Mouse (Mus musculus) kidney, postnatal 0 days (tissue): Measurements from ENCODE around the gene Calcr. TPM values are rescaled to one million over a fixed set of nuclear protein-coding genes. Genes with fewer than 3 reads are reported as not detected.
"Not testable (repeated sequence)": the region's sequence is repeated elsewhere in the genome, so short reads cannot be mapped to it uniquely, and the experiment has no call there.

Experiments
- ATAC-seq: fragments of 200-750 bp; cut with Nextera tagmentation; replicated peaks from 2 replicates; pipeline ENCODE4 v1.8.0; 2017; ENCODE audit warnings: low read depth, moderate number of reproducible peaks, moderate TSS enrichment, moderate library complexity; ENCODE audit not compliant: low FRiP score
- DNase-seq: peaks from one replicate; pipeline ENCODE4 v3.0.0-alpha.2; 2016; ENCODE audit warnings: low spot score
- H3K27ac ChIP-seq: fragments of 300-500 bp; sonication (generic); 2 replicates; pipeline ENCODE4 v1.5.1; 2014; ENCODE audit warnings: mild to moderate bottlenecking
- H3K27me3 ChIP-seq: fragments of 300-500 bp; sonication (generic); 2 replicates; pipeline ENCODE4 v1.6.1; 2014; ENCODE audit warnings: low read length, mixed read lengths; ENCODE audit not compliant: insufficient read depth
- H3K36me3 ChIP-seq: fragments of 300-500 bp; sonication (generic); 2 replicates; pipeline ENCODE4 v1.6.1; 2014; ENCODE audit warnings: low read length, mixed read lengths; ENCODE audit not compliant: insufficient read depth
- H3K4me1 ChIP-seq: fragments of 300-500 bp; sonication (generic); replicated peaks from 2 replicates; pipeline ENCODE4 v1.6.1; 2014; ENCODE audit warnings: antibody characterized with exemption, low read length, mixed read lengths; ENCODE audit not compliant: insufficient read depth
- H3K4me2 ChIP-seq: fragments of 300-500 bp; sonication (generic); 2 replicates; pipeline ENCODE4 v1.6.1; 2014; ENCODE audit warnings: mild to moderate bottlenecking, low read length, moderate library complexity, mixed read lengths
- H3K4me3 ChIP-seq: fragments of 300-500 bp; sonication (generic); replicated peaks from 2 replicates; pipeline ENCODE4 v1.5.1; 2014; ENCODE audit warnings: low read depth, low read length
- H3K9ac ChIP-seq: fragments of 300-500 bp; sonication (generic); 2 replicates; pipeline ENCODE4 v1.6.1; 2014; ENCODE audit warnings: low read depth, low read length
- H3K9me3 ChIP-seq: fragments of 300-500 bp; sonication (generic); replicated peaks from 2 replicates; pipeline ENCODE4 v1.6.1; 2016; ENCODE audit warnings: low read length, inconsistent platforms, mixed read lengths
- CTCF ChIP-seq: IDR thresholded peaks from 2 replicates; pipeline ENCODE4 v1.5.1; 2016; ENCODE audit warnings: antibody characterized with exemption, low read depth, mild to moderate bottlenecking, moderate library complexity
- WGBS: fragments of 180-500 bp; shearing (Covaris S2); extraction: QIAGEN DNeasy Blood & Tissue Kit; methylation state at CpG from one replicate; pipeline ENCODE4 v1.1.7; 2014; 5-methylcytosine and 5-hydroxymethylcytosine counted together
- polyA plus RNA-seq: library from polyadenylated mRNA; unstranded; fragments of >200 nt; fragmentation: Nextera tagmentation; extraction: Ambion mirVana; gene quantifications from 2 replicates; pipeline ENCODE4 v1.2.1, GENCODE M21; 2015

The Calcr gene
- polyA plus RNA-seq, 1 experiment from 2014 or later: 0.36 TPM

- Histone ChIP-seq H3K4me2 (no peak overlapping the region), H3K4me3 (no peak overlapping the region), H3K9me3 (no peaks in the 10 kb centered on the region), H3K9ac (no peak overlapping the region), H3K27ac (no peak overlapping the region), H3K4me1 (no peaks in the 10 kb centered on the region), H3K27me3 (no peaks in the 10 kb centered on the region), H3K36me3 (no peaks in the 10 kb centered on the region)
- 67% methylated on average over 7 of the region's 7 CpGs for WGBS
- DNase-seq (no peak), ATAC-seq (no peak)
- TF ChIP-seq CTCF: no peak
These were observed 22.4 kb downstream of the Calcr start for GRCm38 (mm10) chr6:3741996-3742713.

- Histone ChIP-seq H3K27ac (no peak overlapping the region), H3K27me3 (no peaks in the 10 kb centered on the region), H3K9me3 (no peaks in the 10 kb centered on the region), H3K4me3 (no peak overlapping the region), H3K9ac (no peak overlapping the region), H3K36me3 (no peaks in the 10 kb centered on the region), H3K4me1 (no peaks in the 10 kb centered on the region), H3K4me2 (no peak overlapping the region)
- TF ChIP-seq CTCF: no peak
- DNase-seq (no peak), ATAC-seq (no peak)
- 40% methylated on average over 11 of the region's 11 CpGs for WGBS
These were observed 23.2 kb downstream of the Calcr start for GRCm38 (mm10) chr6:3741296-3741695.

- 74% methylated on average over 4 of the region's 4 CpGs for WGBS
- Histone ChIP-seq H3K27me3 (no peaks in the 10 kb centered on the region), H3K4me2 (no peak overlapping the region), H3K4me3 (no peak overlapping the region), H3K9me3 (no peaks in the 10 kb centered on the region), H3K36me3 (no peaks in the 10 kb centered on the region), H3K4me1 (no peaks in the 10 kb centered on the region), H3K27ac (no peak overlapping the region), H3K9ac (no peak overlapping the region)
- TF ChIP-seq CTCF: no peak
- no peak for DNase-seq
- ATAC-seq: no peak
These were observed 34.2 kb downstream of the Calcr start for GRCm38 (mm10) chr6:3730246-3730867.

GRCm38 (mm10) chr6:3688087-3688642, 76.3 kb downstream of the Calcr start:
- Histone ChIP-seq H3K9ac (no peak overlapping the region), H3K27ac (no peak overlapping the region), H3K4me3 (no peak overlapping the region), H3K4me1 (no peaks in the 10 kb centered on the region), H3K4me2 (no peak overlapping the region), H3K36me3 (no peaks in the 10 kb centered on the region), H3K27me3 (no peaks in the 10 kb centered on the region), H3K9me3 (no peaks in the 10 kb centered on the region)
- WGBS: 61% methylated on average over 7 of the region's 7 CpGs
- ATAC-seq: no peak
- DNase-seq: no peak
- no peak for TF ChIP-seq CTCF

GRCm38 (mm10) chr6:3678286-3678685, 86.2 kb downstream of the Calcr start:
- H3K4me1 ChIP-seq, H3K4me3 ChIP-seq, H3K36me3 ChIP-seq, H3K4me2 ChIP-seq, H3K9ac ChIP-seq, H3K9me3 ChIP-seq, H3K27ac ChIP-seq, ATAC-seq, DNase-seq, H3K27me3 ChIP-seq: not testable (repeated sequence)
- 48% methylated on average over 2 of the region's 2 CpGs for WGBS

- H3K4me1 ChIP-seq: no peaks in the 10 kb centered on the region
- no peak overlapping the region for H3K9ac ChIP-seq
- no peaks in the 10 kb centered on the region for H3K27me3 ChIP-seq
- no peak for TF ChIP-seq CTCF
- ATAC-seq (no peak), DNase-seq (no peak)
- no peak overlapping the region for H3K27ac ChIP-seq
- H3K36me3 ChIP-seq: no peaks in the 10 kb centered on the region
- no peak overlapping the region for H3K4me3 ChIP-seq
- no peak overlapping the region for H3K4me2 ChIP-seq
- no peaks in the 10 kb centered on the region for H3K9me3 ChIP-seq
- 52% methylated on average over 2 of the region's 2 CpGs for WGBS
These were observed 86.7 kb downstream of the Calcr start for GRCm38 (mm10) chr6:3677806-3678205.

GRCm38 (mm10) chr6:3671941-3672340, 92.6 kb downstream of the Calcr start:
- H3K4me1 ChIP-seq, H3K9ac ChIP-seq, ATAC-seq, H3K27me3 ChIP-seq, H3K4me2 ChIP-seq, H3K9me3 ChIP-seq, H3K36me3 ChIP-seq, DNase-seq, H3K27ac ChIP-seq, H3K4me3 ChIP-seq: not testable (repeated sequence)
- WGBS: 94% methylated on average over 4 of the region's 4 CpGs
